Mouse (Mus musculus) adrenal gland, postnatal 36 days (tissue): ENCODE results near the gene Cox17. TPM values are rescaled to one million over a fixed set of nuclear protein-coding genes. Genes with fewer than 3 reads are reported as not detected.

Experiments
- DNase-seq, 2 experiments: peaks; one replicate each; pipeline ENCODE4 v3.0.0; 2021; ENCODE audit warnings: mixed read lengths in 1 of 2
- total RNA-seq, 2 experiments: library from RNA; stranded (reverse); gene quantifications; 2 replicates each; pipeline ENCODE4 v1.2.3; 2021

The Cox17 gene
- total RNA-seq, 2 experiments from 2014 or later, result 288 to 296 TPM

DNA sequence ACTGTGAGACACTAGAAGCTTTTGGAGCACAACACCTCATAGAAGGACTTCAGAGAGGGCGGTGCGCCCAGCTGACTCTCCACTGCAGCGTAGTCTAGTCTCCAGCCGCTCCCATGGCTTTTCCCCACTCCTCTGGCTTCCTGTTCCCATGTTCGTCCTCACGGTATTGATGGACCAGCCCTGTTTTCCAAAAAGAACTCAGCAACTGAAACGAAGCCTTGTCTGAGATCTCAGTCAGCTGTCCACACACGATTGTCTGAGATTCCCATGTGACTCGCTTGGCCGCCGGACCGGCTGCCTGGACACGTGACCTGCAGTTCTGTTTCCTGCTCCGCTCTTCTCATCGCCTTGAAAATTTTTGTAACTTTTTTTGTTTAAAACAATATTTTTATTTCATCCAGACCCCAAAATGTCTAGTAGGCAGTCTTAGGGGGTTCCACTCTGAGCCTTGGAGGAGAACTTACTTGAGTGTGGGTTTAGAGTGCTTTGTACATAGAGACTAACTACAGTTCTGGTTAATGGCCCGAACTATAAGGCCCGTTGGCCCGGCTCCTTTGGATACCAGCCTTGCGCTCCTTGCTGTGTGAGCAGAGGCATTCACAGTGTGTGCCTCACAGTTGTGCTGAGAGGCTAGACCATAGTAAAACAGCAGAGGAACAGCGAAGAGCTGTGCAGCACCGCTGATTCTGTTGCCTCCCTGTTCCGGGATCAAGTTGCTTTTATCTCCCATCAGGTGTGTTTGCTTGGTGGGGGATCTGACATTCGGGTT, 45.5 kb downstream of the Cox17 start:
- DNase-seq, result peak in 1 of 2 experiments; percentile 30

DNA sequence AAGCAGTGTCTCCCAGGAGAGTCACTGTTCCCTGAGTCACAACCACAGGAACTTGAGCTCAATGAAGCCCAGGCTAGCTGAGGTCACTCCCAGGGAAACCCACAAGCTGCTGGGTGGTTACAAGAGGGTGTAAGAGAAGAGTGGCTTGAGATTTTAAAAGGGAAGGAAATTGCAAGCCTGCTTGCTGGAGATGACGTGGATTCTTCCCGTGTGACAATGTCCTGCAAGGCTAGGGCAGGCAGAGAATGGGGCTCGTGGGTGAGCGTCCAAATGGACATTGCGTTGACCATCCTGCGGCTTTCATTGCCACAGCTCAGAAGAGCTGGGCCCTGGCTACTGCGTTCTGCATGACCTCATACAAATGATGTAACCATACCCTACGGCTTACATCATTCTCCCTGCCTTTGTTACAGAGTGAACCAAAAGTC, 47.4 kb downstream of the Cox17 start:
- DNase-seq, result no peak

DNA sequence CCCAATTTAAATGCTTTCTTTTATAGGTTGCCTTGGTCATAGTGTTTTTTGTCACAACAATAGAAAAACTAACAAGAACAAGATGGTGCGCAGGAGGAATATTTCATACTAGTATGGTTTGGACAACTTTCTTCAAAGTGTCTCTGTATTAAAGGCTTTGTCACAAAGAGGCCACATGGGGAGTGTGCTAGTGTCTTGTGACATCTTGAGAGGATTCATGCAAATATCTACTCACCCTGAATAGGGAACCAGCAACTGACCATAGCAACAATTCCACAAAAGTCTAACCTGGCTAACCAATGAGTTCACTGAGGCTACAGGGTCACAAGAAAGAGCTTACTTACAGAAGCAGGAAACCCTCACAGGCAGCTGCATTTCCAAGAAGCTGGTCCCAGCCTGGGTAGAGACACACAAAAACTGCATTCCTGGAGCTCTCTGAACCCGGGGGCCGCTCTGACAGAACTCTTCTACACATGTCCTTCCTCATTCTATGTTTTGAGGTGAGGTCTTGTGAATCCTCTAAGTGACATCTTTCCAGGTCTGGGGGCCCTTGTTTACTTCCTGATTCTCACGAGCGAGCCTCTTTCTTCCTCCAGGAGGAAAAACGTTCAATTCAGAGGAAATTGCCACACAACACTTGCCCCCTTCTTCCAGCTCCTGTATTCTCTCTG, 48.4 kb downstream of the Cox17 start:
- DNase-seq, result no peak

DNA sequence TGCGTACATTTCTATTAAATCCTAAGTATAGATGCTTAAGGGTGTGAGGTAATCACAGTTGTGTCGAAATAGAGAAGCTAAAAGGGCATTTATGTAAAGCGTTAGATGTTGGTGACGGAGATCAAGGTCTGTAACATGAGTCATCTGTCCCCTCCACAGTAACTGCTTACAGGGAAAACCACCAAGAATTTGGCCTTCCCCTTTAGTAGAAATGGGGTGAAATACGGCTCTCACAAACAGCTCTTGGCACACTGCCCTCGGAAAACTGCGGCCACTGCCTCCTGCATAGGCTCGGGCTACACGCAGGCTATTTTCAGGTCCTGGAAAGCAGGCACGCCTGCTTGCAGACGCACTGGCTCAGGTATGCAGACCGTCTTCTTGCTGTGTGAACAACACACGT, 49.4 kb downstream of the Cox17 start:
- DNase-seq, result peak; percentile 95

DNA sequence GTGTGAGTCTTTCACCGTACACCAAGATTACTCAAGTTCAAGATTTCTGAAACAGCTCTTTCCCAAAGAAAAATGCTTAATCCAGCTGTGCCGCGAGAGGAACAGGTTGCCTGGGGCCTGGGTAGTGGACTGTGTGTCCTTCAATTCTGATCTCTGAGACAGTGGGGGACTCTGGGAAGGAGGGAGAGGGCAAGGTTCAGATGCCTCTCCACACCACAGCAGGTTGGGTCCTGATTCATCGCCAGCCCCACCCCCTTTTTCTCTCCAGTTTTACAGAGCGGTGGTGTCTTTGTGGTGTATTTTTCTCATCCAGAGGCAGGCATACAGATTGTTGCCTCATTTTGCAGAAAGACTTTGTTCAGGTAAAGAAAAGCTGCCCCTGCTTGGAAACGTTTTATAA, 51.5 kb downstream of the Cox17 start:
- DNase-seq, result no peak

DNA sequence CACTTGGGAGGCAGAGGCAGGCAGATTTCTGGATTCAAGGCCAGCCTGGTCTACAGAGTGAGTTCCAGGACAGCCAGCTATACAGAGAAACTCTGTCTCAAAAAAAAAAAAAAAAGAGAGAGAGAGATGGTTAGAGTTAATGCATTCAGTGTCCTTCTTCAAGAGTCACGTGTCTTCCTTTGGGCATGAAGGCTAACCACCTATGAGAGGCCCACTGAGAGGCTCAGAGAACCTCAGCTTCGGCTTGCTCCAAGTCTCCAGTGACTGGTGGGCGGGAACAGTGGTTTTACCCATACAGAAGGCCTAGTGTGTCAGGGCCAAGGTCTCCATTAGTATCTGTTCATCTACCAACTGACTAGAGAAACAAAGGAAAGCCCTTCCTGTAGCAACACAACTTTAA, 52.3 kb downstream of the Cox17 start:
- DNase-seq, result no peak

DNA sequence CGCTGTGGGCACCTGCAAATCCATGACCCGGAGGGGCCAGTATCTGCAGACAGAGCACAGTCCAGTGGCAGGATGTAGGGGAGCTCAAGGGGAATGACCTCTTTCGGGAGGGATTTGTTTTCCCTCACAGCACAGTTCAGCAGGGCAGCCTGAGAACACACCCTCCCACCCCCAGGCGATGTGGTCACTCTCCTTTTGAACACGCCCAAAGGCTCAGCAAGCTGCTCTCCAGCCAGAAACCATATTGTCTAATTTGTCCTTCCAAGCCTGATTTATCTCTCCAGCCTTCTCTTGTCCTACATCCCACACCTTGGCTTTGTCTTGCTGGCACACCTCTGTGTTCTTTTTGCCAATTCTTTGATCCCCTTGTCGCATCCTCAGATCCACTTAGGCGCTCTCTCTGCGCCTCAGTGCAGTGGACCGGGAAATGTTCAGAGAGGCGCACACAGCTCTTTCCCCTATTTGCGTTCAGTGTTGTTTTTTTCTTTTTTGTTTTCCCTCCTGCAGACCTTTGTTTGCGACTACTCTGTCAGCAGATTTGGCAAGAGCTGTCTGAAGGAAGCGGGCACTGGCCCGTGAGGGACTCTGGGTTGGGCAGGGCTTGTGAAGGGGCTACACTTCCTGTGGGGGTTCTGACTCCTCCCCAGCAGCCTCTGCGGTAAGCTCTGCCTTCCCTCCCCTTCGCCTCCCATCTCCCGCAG, 52.9 kb downstream of the Cox17 start:
- DNase-seq, result peak; percentile 73 to 78

DNA sequence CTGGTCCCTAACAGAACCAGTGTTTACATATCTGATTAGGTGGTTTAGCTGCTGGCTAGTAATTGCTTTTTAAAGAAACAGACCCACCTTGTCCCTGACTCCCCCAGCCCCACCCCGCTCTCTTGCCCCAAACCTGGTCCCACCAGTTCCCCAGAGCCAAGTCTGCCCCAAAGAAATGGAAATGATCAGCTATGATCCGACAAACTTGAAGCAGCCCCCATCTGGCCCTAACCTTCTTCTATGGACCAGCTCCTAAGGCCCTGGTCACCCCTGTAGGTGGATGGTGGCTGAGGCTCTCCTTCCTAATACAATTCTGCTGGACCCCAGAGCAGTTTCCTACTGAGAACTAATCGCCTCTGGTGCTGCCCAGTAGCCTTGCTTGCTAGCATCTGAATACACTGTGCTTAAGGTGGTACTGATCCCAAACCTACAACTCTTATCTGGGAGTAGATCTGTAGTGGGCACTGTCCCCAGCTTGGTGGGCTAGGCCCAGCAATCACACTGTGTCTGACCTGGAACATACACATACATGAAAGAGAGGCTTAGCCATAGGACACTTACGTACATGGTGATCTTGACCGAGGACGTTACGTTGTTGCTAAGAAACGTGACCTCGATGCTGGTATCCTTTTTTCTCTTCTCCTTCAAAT, 53.6 kb downstream of the Cox17 start:
- peak; percentile 25 to 47 for DNase-seq

DNA sequence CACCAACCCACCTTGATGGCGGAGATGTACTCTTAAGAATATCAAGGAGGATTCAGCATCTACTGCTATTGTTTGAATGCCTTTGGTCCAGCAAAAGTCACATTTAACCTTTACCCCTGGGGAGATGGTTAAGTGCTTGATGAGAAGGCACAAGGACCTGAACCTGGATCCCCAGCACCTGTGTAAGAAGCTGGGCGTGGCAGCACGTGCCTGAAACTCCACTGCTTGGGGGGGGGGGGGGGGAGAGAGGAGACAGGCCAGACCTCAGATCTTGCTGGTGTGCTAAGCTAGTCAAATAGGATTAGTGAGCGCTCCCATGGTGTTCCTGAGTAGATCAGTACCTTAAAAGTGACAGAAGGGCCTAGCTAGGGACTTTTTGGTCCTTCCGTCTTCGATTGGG, 54.7 kb downstream of the Cox17 start:
- DNase-seq, result no peak

Other genes starting within 250 kb of the Cox17 start
- gene Nr1i2, start 52.2 kb upstream of the Cox17 start, total RNA-seq, result not detected
- under 1 TPM; 0.66 to 0.70 TPM for gene Maats1, start 4.8 kb upstream of the Cox17 start, total RNA-seq
- under 1 TPM in 1 of 2 experiments, not detected in 1; 0.95 TPM for gene Gm21987, start within 50 bp of the Cox17 start, total RNA-seq
- gene Popdc2, start 15.2 kb downstream of the Cox17 start, total RNA-seq, result 1 to 10 TPM; 1.3 to 1.8 TPM
- 10 to 100 TPM; 16.4 to 45.3 TPM for gene Pla1a, start 86.2 kb downstream of the Cox17 start, total RNA-seq
- 10 to 100 TPM; 47.3 to 54.0 TPM for gene Adprh, start 105.7 kb downstream of the Cox17 start, total RNA-seq
- gene Cd80, start 108.6 kb downstream of the Cox17 start, total RNA-seq, result under 1 TPM; 0.53 to 0.79 TPM
- gene Timmdc1, start 175.7 kb downstream of the Cox17 start, total RNA-seq, result 10 to 100 TPM; 46.1 to 47.8 TPM
- gene Poglut1, start 203.3 kb downstream of the Cox17 start, total RNA-seq, result 10 to 100 TPM; 31.3 to 31.7 TPM
- 10 to 100 TPM; 77.5 to 85.4 TPM for gene Tmem39a, start 211.7 kb downstream of the Cox17 start, total RNA-seq